Mouse (Mus musculus) large intestine, adult 2 months (tissue): ENCODE results near the gene Gm10697. TPM values are rescaled to one million over a fixed set of nuclear protein-coding genes. Genes with fewer than 3 reads are reported as not detected.
"Not testable (repeated sequence)": the region's sequence is repeated elsewhere in the genome, so short reads cannot be mapped to it uniquely, and the experiment has no call there.

Source experiments
- DNase-seq: peaks from one replicate; pipeline ENCODE4 v3.0.0-alpha.2; 2012; ENCODE audit warnings: low read depth, low spot score
- WGBS: fragments of 180-500 bp; shearing (Covaris S2); methylation state at CpG from one replicate; pipeline ENCODE4 v1.1.7; 2018; 5-methylcytosine and 5-hydroxymethylcytosine counted together
- polyA plus RNA-seq: library from polyadenylated mRNA; depleted of rRNA; stranded (reverse); fragments of >200 nt; gene quantifications from 2 replicates; pipeline ENCODE4 v1.2.3, GENCODE M21; 2012; rRNA removed

Gene Gm10697
- polyA plus RNA-seq, result not detected in 2 replicates

DNA sequence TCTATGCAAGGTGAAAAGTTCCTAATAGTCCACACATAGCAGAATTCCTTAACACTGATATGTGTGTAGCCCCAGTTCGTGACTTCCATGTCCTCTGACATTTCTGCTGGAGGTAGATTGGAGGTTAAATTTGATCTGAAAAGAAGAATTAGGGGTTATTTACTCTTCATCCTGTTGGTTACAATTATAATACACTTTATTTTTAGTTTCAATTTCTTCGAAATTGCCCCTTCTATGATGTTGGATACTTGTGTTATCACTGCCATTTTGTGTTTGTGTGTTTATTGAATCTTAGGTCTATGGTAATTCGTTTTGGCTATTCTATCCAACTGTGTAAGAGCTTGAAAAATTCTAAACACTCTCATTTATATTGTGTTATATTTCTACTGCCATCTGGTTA is at the start of gene Gm10697:
Gene Gm10697 (minus strand): TSS at position 101 of the 400 bp plus-strand sequence.
- WGBS, result 63% methylated on average over 1 of the region's 3 CpGs
- not testable (repeated sequence) for DNase-seq

DNA sequence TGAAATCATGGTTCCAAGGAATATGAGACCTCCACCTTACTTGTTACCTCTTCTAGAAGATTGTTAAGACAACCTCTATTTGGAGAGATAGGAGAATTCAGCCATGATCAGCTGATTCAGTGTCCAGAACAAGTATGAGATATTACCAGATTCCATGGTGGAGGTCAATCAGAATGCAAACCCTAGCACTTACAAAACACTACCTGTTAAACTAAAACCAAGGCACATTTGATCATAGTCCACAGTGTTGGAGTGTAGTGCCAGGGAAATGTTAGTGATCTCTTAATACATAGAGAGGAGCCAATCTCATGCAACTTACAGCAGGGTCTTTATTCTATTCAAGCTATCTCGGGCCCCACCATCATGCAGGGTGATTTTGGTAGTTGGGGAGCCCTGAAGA is 42.6 kb upstream of the Gm10697 start:
- WGBS, result 70% methylated on average over 1 of the region's 1 CpGs
- DNase-seq, result not testable (repeated sequence)

DNA sequence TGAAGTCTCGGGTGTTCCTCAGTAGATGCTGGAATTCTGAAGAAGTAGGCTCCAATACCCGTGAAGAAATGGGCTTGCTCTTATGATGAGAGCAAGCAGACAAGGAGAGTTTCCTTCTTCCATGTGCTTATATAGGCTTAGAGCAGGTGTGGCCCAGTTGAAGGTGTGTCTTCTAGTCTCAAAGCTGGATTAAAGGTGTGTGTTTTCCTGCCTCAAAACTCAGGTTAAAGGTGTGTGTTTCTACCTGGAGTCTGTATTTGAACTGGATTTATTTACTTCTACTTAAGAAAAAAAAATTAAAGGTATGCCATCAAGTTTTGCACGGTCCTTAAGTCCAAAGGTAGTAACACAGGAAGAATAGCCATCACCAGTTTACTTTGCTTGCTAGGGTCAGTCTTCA is 17.7 kb downstream of the Gm10697 start, which contains the start of gene Gm9125:
Gene Gm9125 (minus strand): TSS at position 101 of the 400 bp plus-strand sequence.
- not testable (repeated sequence) for DNase-seq
- WGBS, result 59% methylated on average over 2 of the region's 3 CpGs

DNA sequence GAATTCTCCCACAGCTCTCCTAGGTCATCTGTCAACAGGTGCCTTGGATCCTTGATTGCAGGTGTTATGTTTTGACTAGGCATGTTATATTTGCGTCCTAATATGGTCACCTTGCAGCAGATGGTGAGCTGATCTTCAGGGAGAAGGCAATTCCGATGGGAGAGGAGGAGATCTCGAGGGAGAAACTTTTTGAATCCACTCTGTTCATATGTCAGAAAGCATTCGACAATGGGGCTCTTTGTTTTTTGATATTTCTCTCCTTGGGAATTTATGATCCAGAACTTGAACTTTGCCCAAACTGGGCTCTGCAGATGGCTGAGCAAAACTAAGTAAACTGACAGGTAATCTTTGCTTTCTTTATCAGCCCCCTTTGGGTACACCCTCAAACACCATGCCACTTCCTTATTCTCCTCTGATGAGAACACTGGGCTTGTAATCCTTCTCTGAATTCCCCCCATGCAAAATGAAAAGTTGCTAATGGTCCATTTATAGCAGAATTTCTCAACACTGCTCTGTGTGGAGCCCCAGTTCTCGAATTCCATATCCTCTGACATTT is 22.8 kb downstream of the Gm10697 start:
- 25% methylated on average over 1 of the region's 5 CpGs for WGBS

DNA sequence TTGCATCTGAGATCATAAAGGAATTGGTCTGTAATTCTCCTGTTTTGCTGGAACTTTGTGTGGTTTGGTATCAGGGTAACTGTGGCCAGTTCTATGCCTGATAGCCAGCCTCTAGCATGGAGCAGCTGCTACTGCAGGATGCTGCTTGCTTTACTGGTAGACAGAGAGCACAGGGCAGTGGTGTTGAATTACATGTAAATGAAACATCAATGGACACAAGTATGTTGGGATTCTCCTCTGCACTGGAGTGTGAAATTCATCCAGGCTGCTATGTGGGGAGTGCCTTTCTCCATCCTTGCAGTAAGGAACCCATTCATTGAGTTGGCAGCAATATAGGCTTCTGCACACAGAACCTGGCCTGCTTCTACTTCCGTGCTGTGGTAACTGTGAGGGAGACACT is 34.2 kb downstream of the Gm10697 start:
- WGBS, result 94% methylated on average over 1 of the region's 1 CpGs
- not testable (repeated sequence) for DNase-seq

More for the DNA sequence above, 22.8 kb downstream of the Gm10697 start:
- not testable (repeated sequence) for DNase-seq

DNA sequence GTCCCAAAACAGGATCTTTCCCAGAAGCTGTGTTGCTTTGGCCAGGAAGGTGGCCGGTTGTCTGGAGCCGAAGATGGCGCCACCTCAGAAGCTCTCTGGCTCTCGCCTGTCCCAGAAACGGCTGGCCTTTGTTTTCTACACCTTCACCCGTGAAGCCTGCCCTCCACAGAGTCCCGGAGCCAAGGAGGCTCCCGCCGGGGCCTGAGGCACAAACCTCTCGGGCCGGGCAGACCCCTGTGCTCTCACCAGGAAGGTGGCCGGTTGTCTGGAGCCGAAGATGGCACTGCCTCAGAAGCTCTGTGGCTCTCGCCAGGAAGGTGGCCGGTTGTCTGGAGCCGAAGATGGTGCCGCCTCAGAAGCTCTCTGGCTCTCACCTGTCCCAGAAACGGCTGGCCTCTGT is 38.0 kb downstream of the Gm10697 start:
- WGBS, result 93% methylated on average over 16 of the region's 18 CpGs

More for the DNA sequence above, 38.0 kb downstream of the Gm10697 start:
- not testable (repeated sequence) for DNase-seq

Other genes with a start within 250 kb of the Gm10697 start
- not detected in 2 replicates for gene Tdpoz3, start 246.6 kb downstream of the Gm10697 start, polyA plus RNA-seq
- 0.17 and 0.27 TPM in 2 replicates for gene Gm9117, start 129.1 kb downstream of the Gm10697 start, polyA plus RNA-seq
- not detected in 2 replicates for gene Tdpoz5, start 111.3 kb downstream of the Gm10697 start, polyA plus RNA-seq
- 0.12 TPM in 1 of 2 replicates, not detected in the other for gene Gm9125, start 17.8 kb downstream of the Gm10697 start, polyA plus RNA-seq
- not detected in 2 replicates for gene Gm10696, start 105.5 kb upstream of the Gm10697 start, polyA plus RNA-seq
- gene Gm5286, start 124.1 kb upstream of the Gm10697 start, polyA plus RNA-seq, result not detected in 2 replicates
- not detected in 2 replicates for gene Gm4778, start 191.4 kb upstream of the Gm10697 start, polyA plus RNA-seq
- 2.3 and 3.4 TPM in 2 replicates for gene Them4, start 237.4 kb upstream of the Gm10697 start, polyA plus RNA-seq